Mouse (Mus musculus): Measurements from ENCODE around the gene Mthfd1l.

Gene Mthfd1l

DNA sequence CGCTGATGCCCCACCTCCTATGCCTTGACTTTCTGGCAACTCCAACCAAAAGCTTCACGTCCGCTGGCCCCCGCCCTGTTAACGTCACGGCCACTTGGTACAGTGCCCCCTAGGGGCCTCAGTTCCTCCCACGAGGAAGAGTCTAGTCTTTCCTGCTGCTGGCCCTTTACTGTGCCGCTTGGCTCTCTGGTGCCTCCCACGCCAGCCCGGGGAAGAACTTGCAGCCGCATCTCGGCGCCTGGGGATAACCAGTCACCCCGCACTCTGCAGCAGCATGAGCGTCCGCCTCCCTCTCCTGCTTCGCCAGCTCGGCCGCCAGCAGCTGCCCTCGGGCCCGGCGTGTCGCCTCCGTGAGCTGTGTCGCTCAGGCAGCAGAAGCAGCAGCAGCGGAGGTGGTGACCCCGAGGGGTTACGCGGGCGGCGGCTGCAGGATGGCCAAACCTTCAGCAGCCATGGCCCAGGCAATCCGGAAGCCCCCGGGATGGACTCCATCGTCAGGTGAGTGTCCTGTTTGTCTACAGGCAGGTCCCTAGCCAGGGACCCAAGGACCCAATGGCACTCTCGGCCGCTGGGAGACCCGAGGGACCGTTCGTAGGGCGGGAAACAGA is at the start of gene Mthfd1l:
Gene Mthfd1l, plus strand, starts transcription at position 138 of the 608 bp plus-strand sequence.
- peak; percentile 70 for DNase-seq (ENCODE audit: low read depth, low spot score)

DNA sequence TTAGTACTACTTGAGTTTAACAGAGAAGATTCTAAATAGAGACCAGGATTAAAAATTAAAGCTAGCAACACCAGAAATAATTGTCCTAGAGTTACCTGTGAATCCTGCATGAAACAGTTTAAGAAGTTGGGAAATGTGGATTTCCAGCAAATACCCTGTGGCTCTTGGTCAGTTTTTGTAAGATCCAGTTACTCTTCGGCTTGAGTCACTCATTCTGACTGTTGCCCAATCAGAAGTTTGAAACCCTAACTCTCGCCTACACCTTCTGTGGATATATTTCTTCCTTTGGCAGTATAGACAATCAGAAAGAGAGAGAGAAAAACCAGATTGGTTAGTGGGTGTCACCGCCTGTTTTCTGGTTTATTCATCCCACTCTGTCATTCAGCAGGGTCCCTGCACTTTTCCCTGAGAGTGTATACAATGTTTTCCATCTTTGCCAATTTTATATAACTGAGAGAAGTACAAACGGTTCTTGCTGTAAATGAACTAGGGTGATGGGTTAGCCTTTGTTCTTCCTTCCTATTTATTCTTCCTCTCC is 44.8 kb upstream of the Mthfd1l start:
- no peak for DNase-seq (ENCODE audit: low read depth, low spot score)

- DNase-seq (ENCODE audit: low read depth, low spot score): no peak
Observed at GRCm38 (mm10) chr10:3931831-3932230, 41.1 kb upstream of the Mthfd1l start.

- no peak for DNase-seq (ENCODE audit: low read depth, low spot score)
Observed at GRCm38 (mm10) chr10:3933311-3933940, 39.5 kb upstream of the Mthfd1l start.

GRCm38 (mm10) chr10:3936864-3937263 is 36.1 kb upstream of the Mthfd1l start:
- DNase-seq (ENCODE audit: low read depth, low spot score): no peak

GRCm38 (mm10) chr10:3939895-3940595 is 32.9 kb upstream of the Mthfd1l start:
- no peak for DNase-seq (ENCODE audit: low read depth, low spot score)

DNA sequence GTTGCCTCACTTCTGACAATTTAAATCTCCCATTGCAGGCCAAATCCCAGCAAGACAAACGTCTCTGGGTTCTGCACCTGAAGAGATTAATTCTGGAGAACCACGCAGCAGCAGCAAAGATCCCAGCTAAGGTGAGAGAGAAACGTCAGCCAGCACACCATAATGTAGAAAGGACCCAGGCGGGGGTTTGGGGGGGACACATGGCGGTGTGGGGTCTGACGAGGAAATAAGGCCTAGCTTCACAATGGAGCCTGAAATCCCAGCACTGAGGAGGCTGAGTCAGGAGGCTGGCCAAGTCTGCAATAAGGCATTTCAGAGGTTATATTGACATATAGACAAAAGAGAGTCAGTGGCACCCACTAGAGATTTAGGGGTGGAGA is 32.3 kb upstream of the Mthfd1l start:
- no peak for DNase-seq (ENCODE audit: low read depth, low spot score)

GRCm38 (mm10) chr10:3941054-3941757 is 31.7 kb upstream of the Mthfd1l start:
- no peak for DNase-seq (ENCODE audit: low read depth, low spot score)

- no peak for DNase-seq (ENCODE audit: low read depth, low spot score)
Observed at GRCm38 (mm10) chr10:3942289-3942688, 30.6 kb upstream of the Mthfd1l start.

- DNase-seq (ENCODE audit: low read depth, low spot score): peak; percentile 2
Observed at GRCm38 (mm10) chr10:3943492-3944395, 29.2 kb upstream of the Mthfd1l start.

DNA sequence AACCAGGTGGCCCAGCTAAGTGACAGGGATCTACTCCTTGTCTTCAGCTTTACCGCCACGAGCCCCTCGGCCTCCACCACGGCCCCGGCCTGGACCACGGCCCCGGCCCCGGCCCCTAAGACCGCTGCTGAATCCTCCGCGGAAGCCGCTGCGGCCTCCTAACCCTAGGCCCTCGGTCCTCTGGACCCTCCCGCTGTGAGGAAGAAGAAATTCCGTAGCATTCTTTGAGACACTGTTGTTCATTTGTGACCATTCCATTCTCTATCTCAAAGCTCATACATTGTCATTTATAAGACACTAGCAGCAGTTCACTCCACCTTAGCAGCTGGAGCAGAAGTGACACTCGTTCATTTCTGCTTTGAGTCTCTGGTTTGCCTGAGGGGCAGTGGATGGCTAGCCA is 26.0 kb upstream of the Mthfd1l start:
- no peak for DNase-seq (ENCODE audit: low read depth, low spot score)

GRCm38 (mm10) chr10:3947346-3947745 is 25.6 kb upstream of the Mthfd1l start:
- no peak for DNase-seq (ENCODE audit: low read depth, low spot score)

DNA sequence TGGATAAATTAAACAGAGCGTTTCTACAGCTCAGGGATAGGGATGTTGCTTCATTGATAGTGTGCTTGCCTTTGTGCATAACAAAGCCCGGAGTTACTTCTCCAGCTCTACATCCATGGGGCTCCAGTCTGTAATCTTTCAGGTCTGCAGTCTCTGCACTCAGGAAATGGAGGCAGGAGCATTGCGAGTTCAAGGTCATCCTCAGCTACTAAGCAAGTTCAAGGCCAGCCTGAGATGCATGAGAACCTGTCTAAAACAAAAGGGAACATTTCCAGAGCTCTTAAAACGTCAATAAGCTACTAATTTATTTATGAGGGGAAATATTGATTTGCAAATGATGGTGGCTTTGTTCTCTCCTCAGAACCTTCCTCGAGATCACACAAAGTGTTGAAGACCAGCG is 23.6 kb upstream of the Mthfd1l start:
- DNase-seq (ENCODE audit: low read depth, low spot score): no peak

- DNase-seq (ENCODE audit: low read depth, low spot score): no peak
Observed at GRCm38 (mm10) chr10:3956471-3956870, 16.4 kb upstream of the Mthfd1l start.

DNA sequence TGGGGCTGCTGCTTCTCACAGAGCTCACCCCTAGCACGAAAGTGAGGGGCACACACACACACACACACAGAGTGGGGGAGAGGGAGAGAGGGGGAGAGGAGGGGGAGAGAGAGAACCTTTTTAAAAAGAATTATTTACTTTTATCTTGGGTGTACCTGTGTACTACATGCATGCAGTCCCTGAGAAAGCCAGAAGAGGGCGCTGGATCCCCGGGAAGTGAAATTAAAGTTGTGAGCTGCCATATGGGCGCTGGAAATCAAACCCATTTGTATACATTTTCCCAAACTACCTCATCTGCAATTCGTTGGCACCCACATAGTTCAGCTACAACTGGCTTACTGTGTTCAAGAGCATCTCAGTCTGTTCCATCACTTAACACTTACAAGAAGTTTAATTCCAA is 14.3 kb upstream of the Mthfd1l start:
- DNase-seq (ENCODE audit: low read depth, low spot score): no peak

- DNase-seq (ENCODE audit: low read depth, low spot score): no peak
Observed at GRCm38 (mm10) chr10:3969026-3969425, 3.9 kb upstream of the Mthfd1l start.

DNA sequence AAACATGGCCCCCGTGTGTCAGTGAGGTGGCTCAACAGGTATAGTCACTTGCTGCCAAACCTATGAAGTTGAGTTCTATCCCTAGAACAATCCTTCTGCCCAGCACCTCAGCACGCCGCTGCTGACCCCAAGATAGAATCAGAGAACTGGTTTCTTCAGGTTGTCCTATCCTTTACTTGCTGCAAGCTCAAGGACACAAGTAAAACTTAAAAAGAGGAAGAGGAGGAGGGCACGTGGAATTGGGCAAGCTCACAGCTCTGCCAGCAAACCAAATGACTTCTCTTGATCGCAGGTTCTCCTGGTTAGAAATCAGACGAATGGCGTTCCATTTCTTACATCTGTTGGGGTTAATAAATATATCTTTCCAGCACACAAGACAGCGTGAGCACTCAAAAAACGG is 681 bp upstream of the Mthfd1l start:
- DNase-seq (ENCODE audit: low read depth, low spot score): no peak

GRCm38 (mm10) chr10:3973589-3974070 is 712 bp downstream of the Mthfd1l start:
- DNase-seq (ENCODE audit: low read depth, low spot score): peak; percentile 71

- no peak for DNase-seq (ENCODE audit: low read depth, low spot score)
Observed at GRCm38 (mm10) chr10:3974380-3974779, 1.5 kb downstream of the Mthfd1l start.

DNA sequence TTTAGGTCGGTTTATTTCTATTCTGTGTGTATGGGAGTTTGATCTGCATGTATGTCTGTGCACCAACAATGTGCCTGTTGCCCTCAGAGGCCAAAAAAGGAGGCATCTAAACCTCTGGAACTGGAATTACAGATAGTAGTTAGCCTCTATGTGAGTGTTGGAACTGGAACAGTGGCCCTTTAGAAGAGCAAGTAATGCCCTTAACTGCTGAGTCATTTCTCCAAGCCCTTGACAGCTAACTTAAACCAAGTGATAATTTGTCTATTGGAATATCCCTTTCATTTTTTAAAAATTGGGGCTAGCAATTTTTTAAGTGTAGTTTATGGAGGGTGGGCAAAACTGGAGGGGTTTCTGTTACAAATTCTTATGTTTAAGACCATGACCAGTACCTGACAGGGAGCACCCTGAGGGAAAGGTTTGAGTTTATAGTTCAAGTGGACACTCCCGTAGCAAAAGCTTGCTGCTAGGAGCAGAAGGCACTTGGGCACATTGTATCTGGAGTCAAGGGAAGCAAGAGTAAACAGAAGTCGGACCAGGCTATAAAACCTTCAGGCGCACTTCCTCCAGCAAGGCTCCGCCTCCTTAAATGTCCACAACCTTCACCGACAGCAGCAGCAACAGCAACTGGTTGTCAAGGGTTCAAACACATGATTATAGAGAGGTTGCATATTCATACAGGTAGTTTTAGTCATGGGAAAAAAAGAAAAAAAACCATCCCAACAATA is 3.1 kb downstream of the Mthfd1l start:
- peak; percentile 65 for DNase-seq (ENCODE audit: low read depth, low spot score)

Measured in c-Kit-negative CD71-positive TER-119-positive erythroid progenitor cells, embryonic 14.5 days (primary cell).